9 mouse cellular contexts compared by ENCODE assay signal in the genomic region with DNA sequence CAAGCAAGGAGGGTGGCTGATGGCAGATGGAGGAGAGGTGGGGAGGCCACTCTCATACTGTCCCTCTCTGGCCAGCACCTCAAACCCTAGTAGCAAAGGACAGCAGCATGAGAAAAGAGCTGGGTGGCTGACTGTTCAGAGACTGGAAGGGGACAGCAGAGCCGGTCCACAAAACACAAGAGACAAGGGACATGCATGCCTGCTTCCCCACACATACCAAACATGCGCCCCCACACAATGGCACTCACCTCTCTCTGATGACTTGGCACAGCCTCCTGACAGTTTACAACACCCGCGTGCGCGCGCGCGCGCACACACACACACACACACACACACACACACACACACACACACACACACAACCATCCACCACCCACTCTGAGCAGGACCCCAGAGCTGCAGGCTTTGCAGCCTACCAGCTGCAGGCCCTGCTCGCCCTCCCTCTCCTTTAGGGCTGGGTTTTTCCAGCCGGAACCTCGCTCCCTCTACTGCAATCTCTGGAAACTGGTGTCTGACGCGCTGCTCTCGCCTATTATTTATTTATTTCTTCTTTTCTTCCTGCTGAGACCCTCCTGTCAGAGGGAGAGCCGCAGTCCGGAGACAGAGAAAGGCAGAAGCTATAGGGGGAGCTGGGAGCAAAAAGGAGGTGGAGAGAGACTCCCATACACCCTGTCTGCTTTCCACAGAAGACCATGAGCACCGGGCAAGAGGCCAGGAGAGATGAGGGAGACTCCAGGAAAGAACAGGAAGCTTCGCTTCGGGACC. TPM values are rescaled to one million over a fixed set of nuclear protein-coding genes. Genes with fewer than 3 reads are reported as not detected.
DNase-seq lines count a peak whose midpoint lies in the region; ATAC-seq and TF ChIP-seq lines count a peak whose summit lies in the region.
"Had no signal": no experiment of that assay in that cellular context is flagged by ENCODE, and none has a peak within 500 bp of the region (broad histone marks: within the 10 kb centered on the region; RNA-seq: fewer than 3 reads in every experiment).

No protein-coding gene starts in this region.

- peak overlapping the region; percentile 56 for H3K4me2 ChIP-seq in intestine, embryonic 15.5 days (replicated peaks)
- H3K4me2 ChIP-seq in limb, embryonic 14.5 days (replicated peaks; ENCODE audit: low read depth, low read length, severe bottlenecking): peak overlapping the region; percentile 49
- H3K4me2 ChIP-seq in neural tube, embryonic 13.5 days: peak overlapping the region; percentile 49

- 60% methylated on average over 21 of the region's 21 CpGs for WGBS in forebrain, embryonic 10.5 days
- 18% methylated on average over 19 of the region's 21 CpGs for WGBS in intestine, embryonic 15.5 days
- WGBS in limb, embryonic 14.5 days: 24% methylated on average over 13 of the region's 21 CpGs
- 25% methylated on average over 14 of the region's 21 CpGs for WGBS in neural tube, embryonic 13.5 days

- TF ChIP-seq CTCF in ES-Bruce4 (IDR thresholded peaks at IDR 0.05; ENCODE audit: low read depth, low read length): no peak

- no peaks in the 10 kb centered on the region for H3K36me3 ChIP-seq in ES-Bruce4 (ENCODE audit: control insufficient read depth, insufficient read depth, low read length, poor library complexity, severe bottlenecking)
- no peaks in the 10 kb centered on the region for H3K36me3 ChIP-seq in forebrain, embryonic 10.5 days (replicated peaks)
- H3K36me3 ChIP-seq in intestine, embryonic 15.5 days: no peaks in the 10 kb centered on the region
- no peaks in the 10 kb centered on the region for H3K36me3 ChIP-seq in limb, embryonic 14.5 days (ENCODE audit: control insufficient read depth, insufficient read depth, low read length)
- 0 out of 2 replicates have a peak, but pooled peaks cover 2% of the 10 kb centered on the region for H3K36me3 ChIP-seq in neural tube, embryonic 13.5 days

- H3K4me1 ChIP-seq in ES-Bruce4 (ENCODE audit: control insufficient read depth, insufficient read depth, low read length): no peaks in the 10 kb centered on the region
- peaks cover 11% of the 10 kb centered on the region for H3K4me1 ChIP-seq in forebrain, embryonic 10.5 days
- H3K4me1 ChIP-seq in intestine, embryonic 15.5 days (replicated peaks): 0 out of 2 replicates have a peak, but pooled peaks cover 7% of the 10 kb centered on the region
- no peaks in the 10 kb centered on the region for H3K4me1 ChIP-seq in limb, embryonic 14.5 days (ENCODE audit: control insufficient read depth, insufficient read depth, low read length)
- peaks cover 25% of the 10 kb centered on the region for H3K4me1 ChIP-seq in neural tube, embryonic 13.5 days (replicated peaks)

- TF ChIP-seq POLR2A in ES-Bruce4 (IDR thresholded peaks at IDR 0.05; ENCODE audit: insufficient read depth, low read length): no peak
- TF ChIP-seq POLR2A in limb, embryonic 14.5 days (IDR thresholded peaks at IDR 0.05; ENCODE audit: borderline replicate concordance, extremely low read depth, insufficient read depth, insufficient read length): no peak

- 0 out of 2 replicates have a peak overlapping the region, but pooled peaks have one; percentile 6 for H3K9ac ChIP-seq in ES-Bruce4 (ENCODE audit: low read depth, poor library complexity, severe bottlenecking)
- peak overlapping the region; percentile 34 for H3K9ac ChIP-seq in intestine, embryonic 15.5 days
- H3K9ac ChIP-seq in limb, embryonic 14.5 days (ENCODE audit: low read depth, low read length, severe bottlenecking): peak overlapping the region; percentile 46
- peak overlapping the region; percentile 41 for H3K9ac ChIP-seq in neural tube, embryonic 13.5 days

- TF ChIP-seq EP300 in ES-Bruce4 (IDR thresholded peaks at IDR 0.05; ENCODE audit: insufficient read depth, low read depth, low read length): no peak

- no peaks in the 10 kb centered on the region for H3K9me3 ChIP-seq in ES-Bruce4 (replicated peaks; ENCODE audit: control insufficient read depth, insufficient read depth, low read length, poor library complexity, severe bottlenecking)
- no peaks in the 10 kb centered on the region for H3K9me3 ChIP-seq in forebrain, embryonic 10.5 days
- no peaks in the 10 kb centered on the region for H3K9me3 ChIP-seq in intestine, embryonic 15.5 days
- no peaks in the 10 kb centered on the region for H3K9me3 ChIP-seq in limb, embryonic 14.5 days (ENCODE audit: control insufficient read depth, low read length)
- H3K9me3 ChIP-seq in neural tube, embryonic 13.5 days: no peaks in the 10 kb centered on the region

- ATAC-seq in intestine, embryonic 15.5 days: peak; percentile 71
- ATAC-seq in limb, embryonic 14.5 days (ENCODE audit: low FRiP score, low read depth): peak; percentile 76
- ATAC-seq in neural tube, embryonic 13.5 days (ENCODE audit: low read depth): peak; percentile 86

- no peak overlapping the region for H3K27ac ChIP-seq in ES-Bruce4 (ENCODE audit: insufficient read depth, low read length)
- H3K27ac ChIP-seq in forebrain, embryonic 10.5 days: 0 out of 2 replicates have a peak overlapping the region, but pooled peaks have one; percentile 22
- H3K27ac ChIP-seq in intestine, embryonic 15.5 days: peak overlapping the region; percentile 27; the same call in 1 of the 2 replicates
- peak overlapping the region; percentile 67 for H3K27ac ChIP-seq in limb, embryonic 14.5 days (replicated peaks; ENCODE audit: low read depth, low read length)
- peak overlapping the region; percentile 77 for H3K27ac ChIP-seq in neural tube, embryonic 13.5 days (replicated peaks)

- DNase-seq in adrenal gland, postnatal 25 days: peak; percentile 58
- DNase-seq in forebrain, embryonic 10.5 days (ENCODE audit: extremely low spot score, low spot score): no peak
- peak; percentile 67 for DNase-seq in limb, embryonic 14.5 days (ENCODE audit: low spot score)
- no peak for DNase-seq in urinary bladder, postnatal 36 days (ENCODE audit: low spot score in 2 of 2)
- DNase-seq in spleen, postnatal 10 days (ENCODE audit: low spot score in 2 of 2): no peak

- H3K4me3 ChIP-seq in ES-Bruce4 (ENCODE audit: low read depth, low read length): peak overlapping the region; percentile 28
- H3K4me3 ChIP-seq in forebrain, embryonic 10.5 days: no peak overlapping the region
- peak overlapping the region; percentile 26 for H3K4me3 ChIP-seq in intestine, embryonic 15.5 days (replicated peaks)
- peak overlapping the region; percentile 23 for H3K4me3 ChIP-seq in limb, embryonic 14.5 days (replicated peaks; ENCODE audit: low read length)
- peak overlapping the region; percentile 26 for H3K4me3 ChIP-seq in neural tube, embryonic 13.5 days

- no peaks in the 10 kb centered on the region for H3K27me3 ChIP-seq in ES-Bruce4 (ENCODE audit: control insufficient read depth, insufficient read depth, low read length, poor library complexity, severe bottlenecking)
- no peaks in the 10 kb centered on the region for H3K27me3 ChIP-seq in forebrain, embryonic 10.5 days (ENCODE audit: poor library complexity, severe bottlenecking)
- H3K27me3 ChIP-seq in intestine, embryonic 15.5 days (replicated peaks): no peaks in the 10 kb centered on the region
- H3K27me3 ChIP-seq in limb, embryonic 14.5 days (ENCODE audit: control insufficient read depth, insufficient read depth, low read length): no peaks in the 10 kb centered on the region
- no peaks in the 10 kb centered on the region for H3K27me3 ChIP-seq in neural tube, embryonic 13.5 days

RNA-seq across cellular contexts. Expression of a gene that starts 0.5 kb away (rescaled TPM):
- not detected in 2 replicates for polyA plus RNA-seq in ES-Bruce4 (2011; ENCODE audit: insufficient read depth, insufficient read length, low read depth, missing spikeins)
- 3.0 and 4.1 TPM in 2 replicates for total RNA-seq in adrenal gland, postnatal 25 days (2021)
- 2.3 and 2.9 TPM in 2 replicates for polyA plus RNA-seq in forebrain, embryonic 10.5 days (2016; fragmentation: Nextera tagmentation; extraction: Ambion mirVana)
- 4.9 TPM in 2 replicates for polyA plus RNA-seq in intestine, embryonic 15.5 days (2015; fragmentation: Nextera tagmentation; extraction: Ambion mirVana)
- 5.7 and 6.2 TPM in 2 replicates for polyA plus RNA-seq in limb, embryonic 14.5 days (2012; rRNA removed)
- 7.0 and 8.3 TPM in 2 replicates for polyA plus RNA-seq in limb, embryonic 14.5 days (2014; fragmentation: Nextera tagmentation; extraction: Ambion mirVana)
- 7.1 and 8.6 TPM in 2 replicates for polyA plus RNA-seq in neural tube, embryonic 13.5 days (2015; fragmentation: Nextera tagmentation; extraction: Ambion mirVana)

RNA-seq across cellular contexts. Expression of a gene that starts 24.3 kb away (rescaled TPM):
- not detected in 2 replicates for polyA plus RNA-seq in ES-Bruce4 (2011; ENCODE audit: insufficient read depth, insufficient read length, low read depth, missing spikeins)
- not detected in 2 replicates for total RNA-seq in adrenal gland, postnatal 25 days (2021)
- not detected in 2 replicates for polyA plus RNA-seq in forebrain, embryonic 10.5 days (2016; fragmentation: Nextera tagmentation; extraction: Ambion mirVana)
- not detected in 2 replicates for polyA plus RNA-seq in intestine, embryonic 15.5 days (2015; fragmentation: Nextera tagmentation; extraction: Ambion mirVana)
- polyA plus RNA-seq in limb, embryonic 14.5 days (2012; rRNA removed): not detected in 2 replicates
- polyA plus RNA-seq in limb, embryonic 14.5 days (2014; fragmentation: Nextera tagmentation; extraction: Ambion mirVana): not detected in 2 replicates
- polyA plus RNA-seq in neural tube, embryonic 13.5 days (2015; fragmentation: Nextera tagmentation; extraction: Ambion mirVana): not detected in 2 replicates
- total RNA-seq: layer of hippocampus, postnatal 36 days had no signal

RNA-seq across cellular contexts. Expression of a gene that starts 24.3 kb away (rescaled TPM):
- not detected in 2 replicates for polyA plus RNA-seq in ES-Bruce4 (2011; ENCODE audit: insufficient read depth, insufficient read length, low read depth, missing spikeins)
- not detected in 2 replicates for total RNA-seq in adrenal gland, postnatal 25 days (2021)
- polyA plus RNA-seq in forebrain, embryonic 10.5 days (2016; fragmentation: Nextera tagmentation; extraction: Ambion mirVana): 0.44 and 0.71 TPM in 2 replicates
- polyA plus RNA-seq in intestine, embryonic 15.5 days (2015; fragmentation: Nextera tagmentation; extraction: Ambion mirVana): 0.13 and 0.16 TPM in 2 replicates
- polyA plus RNA-seq in limb, embryonic 14.5 days (2012; rRNA removed): 0.77 and 1.1 TPM in 2 replicates
- 0.26 and 0.37 TPM in 2 replicates for polyA plus RNA-seq in limb, embryonic 14.5 days (2014; fragmentation: Nextera tagmentation; extraction: Ambion mirVana)
- polyA plus RNA-seq in neural tube, embryonic 13.5 days (2015; fragmentation: Nextera tagmentation; extraction: Ambion mirVana): 0.53 TPM in 1 of 2 replicates, not detected in the other

RNA-seq across cellular contexts. Expression of a gene that starts 25.1 kb away (rescaled TPM):
- polyA plus RNA-seq in ES-Bruce4 (2011; ENCODE audit: insufficient read depth, insufficient read length, low read depth, missing spikeins): 16.3 and 21.6 TPM in 2 replicates
- 27.5 and 35.6 TPM in 2 replicates for total RNA-seq in adrenal gland, postnatal 25 days (2021)
- 40.0 and 41.5 TPM in 2 replicates for polyA plus RNA-seq in forebrain, embryonic 10.5 days (2016; fragmentation: Nextera tagmentation; extraction: Ambion mirVana)
- 24.4 and 24.8 TPM in 2 replicates for polyA plus RNA-seq in intestine, embryonic 15.5 days (2015; fragmentation: Nextera tagmentation; extraction: Ambion mirVana)
- polyA plus RNA-seq in limb, embryonic 14.5 days (2012; rRNA removed): 34.5 and 41.5 TPM in 2 replicates
- 29.0 and 32.1 TPM in 2 replicates for polyA plus RNA-seq in limb, embryonic 14.5 days (2014; fragmentation: Nextera tagmentation; extraction: Ambion mirVana)
- 41.4 and 45.7 TPM in 2 replicates for polyA plus RNA-seq in neural tube, embryonic 13.5 days (2015; fragmentation: Nextera tagmentation; extraction: Ambion mirVana)

RNA-seq across cellular contexts. Expression of a gene that starts 36.8 kb away (rescaled TPM):
- 68.7 and 69.2 TPM in 2 replicates for polyA plus RNA-seq in ES-Bruce4 (2011; ENCODE audit: insufficient read depth, insufficient read length, low read depth, missing spikeins)
- total RNA-seq in adrenal gland, postnatal 25 days (2021): 7.0 and 12.1 TPM in 2 replicates
- polyA plus RNA-seq in forebrain, embryonic 10.5 days (2016; fragmentation: Nextera tagmentation; extraction: Ambion mirVana): 77.0 and 78.9 TPM in 2 replicates
- 25.7 and 26.3 TPM in 2 replicates for polyA plus RNA-seq in intestine, embryonic 15.5 days (2015; fragmentation: Nextera tagmentation; extraction: Ambion mirVana)
- polyA plus RNA-seq in limb, embryonic 14.5 days (2012; rRNA removed): 81.2 and 93.9 TPM in 2 replicates
- polyA plus RNA-seq in limb, embryonic 14.5 days (2014; fragmentation: Nextera tagmentation; extraction: Ambion mirVana): 30.9 and 33.1 TPM in 2 replicates
- 7.2 and 9.4 TPM in 2 replicates for polyA plus RNA-seq in neural tube, embryonic 13.5 days (2015; fragmentation: Nextera tagmentation; extraction: Ambion mirVana)

Comparison
In these comparisons a context has a peak if more than half of its experiments do, and no peak if none do; other contexts are left out.
1. DNase-seq: peak in adrenal gland, postnatal 25 days (single experiment) and limb, embryonic 14.5 days (single experiment); none in forebrain, embryonic 10.5 days (single experiment), urinary bladder, postnatal 36 days (0 of 2) and spleen, postnatal 10 days (0 of 2).
2. Peak in every context shown above with its lines, with median percentiles within 50 percentile points of each other: H3K9ac ChIP-seq, ATAC-seq and H3K4me2 ChIP-seq.